Mouse (Mus musculus) natural killer cell, adult 2 months (primary cell): Measurements from ENCODE around the gene Man2a2.

Experiments used
- DNase-seq, 2 experiments: peaks; one replicate each; pipeline ENCODE4 v3.0.0; 2022; ENCODE audit warnings: low spot score in 2 of 2

The Man2a2 gene

GRCm38 (mm10) chr7:80371041-80371751, at the start of gene Man2a2:
Gene Man2a2 (minus strand): TSS chr7:80371375.
- DNase-seq = peak; percentile 45 to 76

DNA sequence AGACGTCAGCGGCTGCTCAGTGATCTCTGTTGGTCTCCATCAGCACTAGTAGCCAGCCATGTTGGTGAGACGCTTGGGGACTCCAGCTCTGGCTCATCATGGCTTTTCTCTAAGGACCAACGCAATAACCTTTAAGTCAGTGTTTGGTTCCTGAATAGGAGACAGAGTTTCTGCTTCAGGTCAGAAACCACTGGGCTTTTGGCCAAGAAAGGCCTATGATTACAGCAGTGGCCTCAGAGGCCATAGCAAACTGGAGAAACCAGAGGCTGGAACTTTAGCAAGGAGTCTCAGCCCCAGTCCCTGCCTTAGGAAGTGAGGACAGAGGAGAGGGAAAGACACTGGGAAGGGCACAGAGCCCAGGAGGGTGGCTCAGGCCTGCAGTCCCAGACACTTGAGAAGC, 49.4 kb upstream of the Man2a2 start:
- DNase-seq = no peak

- no peak for DNase-seq
These were observed 48.1 kb upstream of the Man2a2 start for GRCm38 (mm10) chr7:80419278-80419677.

DNA sequence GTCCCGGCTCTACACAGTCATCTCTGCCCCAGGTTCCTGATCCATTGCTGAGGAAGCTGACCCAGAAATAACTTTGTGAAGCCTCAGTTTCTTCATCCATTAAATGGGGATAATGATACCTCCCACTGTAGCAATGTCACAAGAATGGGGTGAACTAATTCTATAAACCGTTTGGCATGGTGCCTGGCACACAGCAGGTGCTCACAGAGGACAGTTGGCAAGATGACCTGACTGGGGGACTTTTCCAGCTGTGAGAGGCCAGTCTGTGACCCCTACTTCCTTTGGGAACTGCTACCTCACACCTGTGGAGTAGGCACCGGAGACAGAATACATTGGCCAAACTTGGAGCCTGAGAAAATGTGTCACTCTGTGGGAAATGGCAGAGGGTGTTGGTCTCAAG, 46.9 kb upstream of the Man2a2 start:
- no peak for DNase-seq

- no peak for DNase-seq
These were observed 46.4 kb upstream of the Man2a2 start for GRCm38 (mm10) chr7:80417601-80418000.

DNA sequence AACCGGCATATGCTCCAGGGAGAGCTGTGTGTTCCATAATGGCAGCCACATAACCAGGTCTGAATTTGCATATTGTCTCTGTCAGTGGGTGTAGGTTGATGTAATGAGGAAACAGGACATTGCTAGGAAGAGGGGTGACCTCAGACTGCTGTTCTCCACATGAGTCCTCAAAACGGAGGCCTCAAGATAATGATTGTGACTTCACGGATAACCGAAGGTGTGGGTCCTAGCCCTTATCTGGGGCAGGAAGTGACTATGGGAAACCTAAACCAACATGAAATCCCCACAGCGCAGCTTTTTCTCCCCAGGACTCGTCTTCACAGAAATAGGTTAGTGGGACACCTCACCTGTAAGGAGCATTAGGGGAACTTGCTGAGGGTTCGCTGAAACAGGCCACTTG, 45.8 kb upstream of the Man2a2 start:
- peak; percentile 23 to 39 for DNase-seq

DNA sequence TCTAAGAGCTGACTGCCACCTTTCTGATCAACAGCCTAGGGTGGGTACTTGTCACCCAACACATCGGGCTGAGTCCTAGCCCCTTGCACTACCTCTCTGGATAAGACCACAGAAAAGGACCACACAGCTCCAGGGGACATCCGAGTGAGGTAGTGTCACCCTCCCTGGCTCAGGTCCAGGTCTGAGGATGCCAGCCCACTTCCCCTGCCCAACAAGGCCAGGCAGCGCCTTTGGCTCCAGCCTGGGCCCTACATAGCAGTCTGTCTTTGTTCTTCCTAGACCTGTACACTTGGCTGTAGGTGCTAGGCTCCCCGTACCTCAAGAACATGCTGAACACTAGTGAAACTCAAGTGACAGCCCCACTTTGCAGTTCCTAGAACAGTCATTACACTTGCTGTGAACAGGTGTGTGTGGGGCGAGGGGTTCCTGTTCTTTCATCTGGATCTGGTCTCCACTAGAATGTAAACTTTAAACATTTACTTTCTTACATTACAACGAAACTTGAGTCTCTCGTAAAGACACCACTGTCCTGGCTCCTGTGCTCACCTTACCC, 43.2 kb upstream of the Man2a2 start:
- no peak for DNase-seq

DNA sequence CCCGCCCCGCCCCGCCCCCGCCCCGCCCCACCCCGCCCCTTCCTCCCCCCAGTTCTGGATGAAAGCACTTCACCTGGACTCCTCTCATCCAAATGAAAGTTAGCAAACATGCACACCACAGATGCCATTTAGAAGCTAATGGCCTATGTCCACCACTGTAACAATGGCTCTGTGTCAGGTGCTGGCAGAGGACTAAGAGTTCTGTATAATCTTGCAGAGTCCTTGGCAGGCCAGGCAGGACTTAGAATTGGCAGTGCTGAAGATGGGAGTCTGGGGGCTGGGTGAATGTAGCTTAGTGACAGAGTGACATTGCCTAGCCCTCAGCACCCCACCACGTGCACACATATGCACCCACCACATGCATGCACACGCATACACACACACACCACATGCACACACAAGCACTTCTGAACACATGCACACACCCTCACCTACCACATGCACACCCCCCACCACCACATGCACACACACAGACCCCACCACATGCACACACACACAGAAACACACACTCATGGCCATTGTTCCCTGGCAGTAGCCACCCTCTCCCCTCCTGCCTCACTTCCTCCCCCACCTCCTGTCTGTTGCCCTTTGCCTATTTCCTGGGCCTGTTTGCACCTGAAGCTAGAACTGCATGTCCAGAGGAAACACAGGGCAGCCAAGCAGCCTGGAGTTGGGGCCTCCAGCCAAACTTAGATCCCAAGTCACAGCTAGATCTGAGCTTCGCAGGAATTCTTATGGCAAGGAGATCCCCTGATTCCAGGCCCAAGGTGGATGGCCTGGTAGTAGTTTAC, 42.5 kb upstream of the Man2a2 start:
- DNase-seq = no peak

- DNase-seq = no peak
These were observed 41.6 kb upstream of the Man2a2 start for GRCm38 (mm10) chr7:80412781-80413180.

- DNase-seq = no peak
These were observed 41.1 kb upstream of the Man2a2 start for GRCm38 (mm10) chr7:80412279-80412678.

GRCm38 (mm10) chr7:80410380-80410779, 39.2 kb upstream of the Man2a2 start:
- DNase-seq = no peak

GRCm38 (mm10) chr7:80407712-80408111, 36.5 kb upstream of the Man2a2 start:
- DNase-seq = no peak

DNA sequence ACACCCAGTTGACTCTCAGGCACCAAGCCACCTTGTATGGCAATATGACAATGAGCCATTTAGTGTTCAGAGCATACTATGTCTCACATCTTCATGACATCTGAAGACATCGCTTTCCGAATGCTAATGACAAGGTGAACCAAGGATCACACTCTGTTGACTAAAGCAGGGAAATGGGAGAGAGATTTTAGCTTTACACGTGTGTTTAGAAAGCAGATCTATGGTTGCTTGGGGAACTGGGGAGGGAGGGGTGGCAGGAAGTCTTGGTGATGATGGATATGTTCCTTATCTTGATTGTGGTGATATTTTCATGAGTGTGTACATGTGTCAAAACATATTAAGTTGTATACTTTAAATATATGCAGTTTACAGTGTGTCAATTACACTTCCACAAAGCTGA, 35.0 kb upstream of the Man2a2 start:
- no peak for DNase-seq

DNA sequence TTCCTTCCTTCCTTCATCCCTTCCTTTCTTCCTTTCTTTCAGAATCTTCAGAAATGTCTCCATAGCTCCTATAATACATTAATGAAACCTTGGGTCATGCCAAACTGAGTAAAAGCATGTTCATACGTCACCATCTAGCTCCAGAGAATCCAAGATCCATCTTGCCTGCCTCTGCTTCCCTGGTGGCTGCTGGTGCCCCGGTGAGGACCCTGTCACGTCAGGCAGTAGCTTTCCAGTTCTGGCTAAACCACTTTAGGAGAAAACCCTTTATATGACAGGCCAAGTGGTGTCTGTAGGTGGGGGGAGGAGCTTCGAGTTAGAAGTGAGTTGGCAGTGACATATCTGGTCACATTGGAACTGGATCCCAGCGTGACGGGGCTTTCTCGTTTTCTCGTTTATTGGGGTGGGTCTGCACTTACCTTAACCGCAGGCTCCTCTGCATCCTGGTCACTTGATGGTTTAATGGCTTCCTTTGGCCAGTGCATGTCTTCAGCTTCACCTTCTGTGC, 34.1 kb upstream of the Man2a2 start, which contains the start of gene Furin:
Gene Furin, minus strand, starts transcription at position 249 of the 508 bp plus-strand sequence.
- DNase-seq = no peak

GRCm38 (mm10) chr7:80404101-80404894, 33.1 kb upstream of the Man2a2 start:
- DNase-seq = peak; percentile 45 to 53

GRCm38 (mm10) chr7:80403551-80403950, 32.4 kb upstream of the Man2a2 start:
- no peak for DNase-seq

DNA sequence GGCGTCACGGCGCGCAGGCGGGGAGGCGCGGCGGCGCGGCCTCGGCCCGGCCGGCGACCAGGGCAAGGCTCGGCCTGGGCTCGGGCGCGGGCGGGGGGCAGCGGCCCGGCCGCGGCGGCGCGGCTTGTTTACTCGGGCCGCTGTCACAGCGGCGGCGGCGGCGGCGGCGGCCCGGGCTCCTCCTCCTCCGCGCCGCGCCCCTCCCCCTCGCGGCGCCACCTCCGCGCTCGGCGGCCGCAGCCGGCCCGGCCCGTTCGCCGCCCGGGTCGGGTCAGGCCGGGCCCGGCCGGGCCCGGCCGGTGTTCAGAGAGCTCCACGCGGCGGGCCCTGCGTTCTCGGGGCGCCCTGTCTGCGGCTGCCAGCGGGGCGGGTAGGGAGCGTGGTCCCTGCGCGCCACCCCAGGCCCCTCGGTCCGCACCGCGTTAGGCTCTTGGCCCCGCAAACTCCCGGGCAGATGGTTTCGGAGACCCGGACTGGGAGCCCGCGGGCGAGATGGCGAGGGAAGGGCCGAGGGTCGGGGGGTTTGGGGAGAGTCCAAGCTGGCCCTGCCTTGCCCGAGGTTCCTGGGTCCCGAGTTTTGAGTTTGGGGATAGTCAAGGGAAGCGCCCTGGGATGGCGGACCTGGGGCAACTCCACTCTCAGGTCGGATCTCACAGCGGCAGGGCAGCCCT, 31.6 kb upstream of the Man2a2 start:
- DNase-seq = peak; percentile 37 to 46

DNA sequence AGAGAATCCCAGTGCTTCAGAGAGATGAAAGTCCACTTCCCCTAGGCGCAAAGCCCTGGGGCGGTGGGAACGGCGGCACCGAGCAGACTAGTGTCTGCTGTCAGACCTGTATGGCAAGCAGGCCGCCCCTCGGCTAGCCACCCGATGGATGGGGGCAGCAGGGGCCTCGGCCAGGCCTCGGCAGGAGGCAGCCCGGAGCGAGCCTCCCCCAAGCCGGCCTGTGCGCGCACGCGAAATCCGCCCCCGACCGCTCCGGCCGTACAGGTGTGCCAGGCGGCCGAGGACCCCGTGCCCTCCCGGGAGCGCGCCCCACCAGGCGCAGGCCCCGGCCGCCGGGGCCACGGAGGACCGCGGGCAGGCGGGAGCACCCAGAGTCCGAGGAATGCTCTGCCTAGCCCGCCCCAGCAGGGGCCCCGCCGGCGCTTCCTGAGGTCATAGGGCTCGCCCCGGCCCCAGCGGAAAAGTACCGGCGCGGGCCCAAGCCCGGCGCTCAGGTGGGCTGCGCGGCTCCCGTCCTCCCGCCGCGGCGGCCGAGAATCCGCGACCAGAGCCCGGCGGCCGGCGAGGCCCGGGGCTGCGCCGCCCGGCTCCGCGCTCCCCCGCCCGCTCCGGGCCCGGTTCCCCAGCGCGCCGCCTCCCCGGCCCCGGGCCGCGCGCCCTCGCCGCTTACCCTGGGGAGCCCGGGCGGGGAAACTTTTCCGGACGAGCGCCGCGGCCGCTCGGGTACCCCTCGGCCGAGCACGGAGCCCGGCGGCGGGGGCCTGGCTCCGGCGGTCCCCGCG, 30.9 kb upstream of the Man2a2 start:
- DNase-seq = peak in 1 of 2 experiments; percentile 48

- DNase-seq = no peak
These were observed 30.1 kb upstream of the Man2a2 start for GRCm38 (mm10) chr7:80401041-80401859.
